Mouse (Mus musculus) adrenal gland, postnatal 25 days (tissue): ENCODE results near the gene Lhx4. TPM values are rescaled to one million over a fixed set of nuclear protein-coding genes. Genes with fewer than 3 reads are reported as not detected.

ENCODE experiments used
- DNase-seq: peaks from one replicate; pipeline ENCODE4 v3.0.0; 2021; ENCODE audit warnings: mixed read lengths
- total RNA-seq: library from RNA; stranded (reverse); gene quantifications from 2 replicates; pipeline ENCODE4 v1.2.3, GENCODE M21; 2021

The Lhx4 gene
- total RNA-seq, 1 experiment from 2014 or later, result 0.06 TPM

GRCm38 (mm10) chr1:155703191-155703680 is 48.2 kb downstream of the Lhx4 start:
- DNase-seq, result no peak

DNA sequence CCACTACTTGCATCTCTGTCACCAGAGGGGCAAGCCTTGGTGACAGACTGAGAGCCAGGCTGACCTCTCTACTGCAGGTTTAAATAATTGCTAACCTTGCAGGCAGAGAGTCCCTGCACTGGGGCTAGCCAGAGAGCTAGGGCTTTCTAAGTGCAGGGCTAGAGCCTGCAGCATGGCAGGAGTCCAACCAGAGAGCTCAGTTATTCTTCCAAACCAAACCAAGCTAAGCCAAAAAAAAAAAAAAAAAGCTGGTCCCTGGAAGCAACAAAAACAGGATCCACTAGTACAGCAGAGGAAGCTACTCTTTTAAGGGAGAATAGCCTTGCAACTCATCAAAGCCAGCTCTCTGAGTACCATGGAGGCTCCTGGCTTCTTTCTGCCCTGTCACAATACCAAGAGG is 50.6 kb downstream of the Lhx4 start:
- no peak for DNase-seq

- DNase-seq, result no peak
Measured at GRCm38 (mm10) chr1:155698373-155699159, 52.9 kb downstream of the Lhx4 start.

DNA sequence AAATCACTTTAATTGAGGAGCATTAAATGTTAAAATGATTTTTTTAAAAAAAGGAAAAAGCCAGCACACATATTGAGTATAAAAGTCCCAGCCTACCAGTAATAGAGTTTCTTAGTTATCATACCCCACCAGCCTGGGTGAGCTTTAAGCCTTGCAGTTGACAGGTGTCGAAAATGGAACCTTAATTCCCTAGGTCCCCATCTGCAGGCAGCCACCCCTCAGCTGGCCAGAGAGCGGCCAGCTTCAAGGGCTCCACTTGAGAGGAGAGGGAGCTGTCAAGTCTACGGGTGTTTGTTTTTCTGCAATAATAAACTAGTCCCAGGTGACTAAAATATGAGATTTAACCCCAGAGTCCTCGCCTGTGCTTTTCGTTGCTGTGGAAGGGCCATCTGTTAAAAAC is 58.0 kb downstream of the Lhx4 start:
- DNase-seq, result no peak

- DNase-seq, result no peak
Measured at GRCm38 (mm10) chr1:155693026-155693425, 58.5 kb downstream of the Lhx4 start.

GRCm38 (mm10) chr1:155692230-155692629 is 59.3 kb downstream of the Lhx4 start:
- no peak for DNase-seq

- no peak for DNase-seq
Measured at GRCm38 (mm10) chr1:155689558-155689957, 61.9 kb downstream of the Lhx4 start.

DNA sequence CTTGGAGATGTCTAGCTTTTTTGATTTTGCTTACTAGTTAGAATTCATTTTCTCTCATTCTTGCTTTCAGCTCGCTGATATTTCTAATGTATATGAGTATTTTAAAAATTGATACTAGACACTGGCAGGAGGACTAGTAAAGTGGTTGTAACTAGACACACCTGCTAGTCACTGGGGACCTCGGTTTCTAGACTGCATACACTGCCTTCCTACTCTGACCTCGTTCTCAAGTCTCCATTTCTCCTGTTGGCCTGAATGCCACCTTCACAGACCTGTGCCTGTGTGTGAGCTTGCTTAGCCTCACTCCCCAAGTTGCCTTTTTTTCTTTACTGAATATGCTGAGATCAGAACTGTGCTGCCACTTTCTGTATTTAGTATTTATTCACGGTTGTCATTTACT is 62.3 kb downstream of the Lhx4 start:
- no peak for DNase-seq

- DNase-seq, result no peak
Measured at GRCm38 (mm10) chr1:155686816-155687215, 64.7 kb downstream of the Lhx4 start.

DNA sequence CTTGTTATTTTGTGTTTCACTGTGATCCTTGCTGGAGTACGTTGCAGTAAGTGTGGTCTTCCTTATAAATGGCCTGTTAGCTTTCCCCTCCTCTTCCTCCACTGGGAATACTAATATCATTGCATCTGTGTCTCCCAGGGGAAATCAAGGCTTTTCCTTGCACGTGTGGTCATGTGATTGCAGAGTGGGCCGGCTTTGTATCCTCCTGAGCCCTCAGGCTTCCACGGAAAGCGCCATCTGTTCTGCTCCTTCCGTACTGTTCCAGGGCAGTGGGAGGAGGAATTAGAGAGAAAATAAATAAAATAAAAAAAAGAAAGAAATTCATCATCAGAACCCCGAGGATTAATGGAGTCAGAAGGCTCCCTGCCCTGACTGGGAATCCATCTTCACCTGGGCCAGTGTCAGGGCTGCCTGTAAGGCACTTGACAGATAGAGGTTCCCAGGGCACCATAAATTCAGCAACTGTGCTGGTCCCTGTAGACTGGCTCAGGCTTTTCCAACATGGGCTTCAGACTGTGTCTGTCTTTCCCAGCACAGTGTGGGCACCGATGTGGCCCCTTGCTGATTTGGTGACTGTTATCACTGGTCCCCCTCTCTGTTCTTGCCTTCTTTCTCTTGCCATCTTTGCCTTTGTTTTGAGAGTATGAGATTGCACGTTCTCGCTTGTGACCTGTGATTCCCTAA is 70.2 kb downstream of the Lhx4 start:
- no peak for DNase-seq

DNA sequence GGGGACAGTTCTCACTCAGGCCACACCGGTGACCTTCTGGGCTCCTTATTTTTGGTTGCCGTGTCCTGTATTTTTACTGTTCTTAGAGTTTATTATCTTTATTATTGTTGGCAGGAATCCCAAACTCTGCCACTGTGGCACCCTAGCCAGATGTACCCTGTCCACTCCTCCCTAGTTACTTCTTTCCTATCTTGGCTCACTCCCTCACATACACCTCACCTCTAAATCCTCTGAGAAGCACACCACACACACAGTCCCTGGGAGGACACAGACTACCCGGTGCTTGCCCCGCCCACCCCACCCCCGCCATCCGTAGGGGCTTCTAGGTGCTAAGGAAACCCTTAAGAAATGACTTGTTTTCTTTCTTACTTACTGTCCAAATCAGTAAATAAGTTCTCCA is 75.9 kb downstream of the Lhx4 start:
- no peak for DNase-seq

GRCm38 (mm10) chr1:155663994-155664393 is 87.5 kb downstream of the Lhx4 start:
- DNase-seq, result no peak

DNA sequence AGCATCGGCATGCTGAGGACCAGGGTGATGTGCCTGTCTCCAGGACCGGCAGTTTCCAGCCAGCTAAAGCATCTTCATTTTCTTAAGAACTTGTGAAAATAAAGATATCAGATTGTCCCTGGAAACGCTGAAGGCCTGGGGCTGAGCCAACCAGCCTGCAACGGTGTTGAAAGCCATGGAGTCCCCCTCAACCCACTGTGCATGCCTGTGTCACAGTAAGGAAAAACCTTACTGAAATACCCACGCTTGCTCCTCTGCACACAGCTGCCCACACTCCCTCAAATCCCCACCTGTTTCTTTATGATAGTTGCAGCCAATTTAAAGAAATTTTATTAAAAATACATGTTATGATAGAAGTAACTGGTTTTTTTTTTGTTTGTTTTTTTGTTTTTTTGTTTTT is 95.2 kb downstream of the Lhx4 start:
- DNase-seq, result no peak

DNA sequence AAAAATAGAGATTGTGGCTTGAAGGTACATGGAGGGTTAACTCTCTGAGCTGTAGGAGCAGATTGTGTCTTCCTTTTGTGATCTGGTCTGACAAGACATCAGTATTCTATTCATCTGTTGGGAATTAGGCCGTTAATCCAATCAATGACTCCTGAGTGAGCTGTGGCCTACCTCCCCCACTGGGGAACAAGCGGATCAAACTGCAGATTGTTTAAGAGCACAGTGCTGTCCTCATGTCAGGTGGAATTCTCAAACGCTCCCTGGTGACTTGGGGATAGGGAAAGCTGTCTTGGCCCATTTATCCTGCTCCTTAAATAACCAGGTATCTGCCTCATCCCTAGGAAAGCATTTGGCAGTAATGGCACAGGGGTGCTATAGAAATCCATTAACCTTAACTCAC is 96.5 kb downstream of the Lhx4 start:
- no peak for DNase-seq

- DNase-seq, result no peak
Measured at GRCm38 (mm10) chr1:155650121-155650846, 101.2 kb downstream of the Lhx4 start.

Other genes with a start within 250 kb of the Lhx4 start
- gene Acbd6, start 193.6 kb downstream of the Lhx4 start, total RNA-seq, result 64.9 and 81.0 TPM in 2 replicates
- 48.4 and 48.8 TPM in 2 replicates for gene Qsox1, start 61.2 kb upstream of the Lhx4 start, total RNA-seq
- 32.1 and 36.2 TPM in 2 replicates for gene Cep350, start 221.6 kb upstream of the Lhx4 start, total RNA-seq